Comparison of ENCODE assay signal across 17 mouse cellular contexts in the genomic region with DNA sequence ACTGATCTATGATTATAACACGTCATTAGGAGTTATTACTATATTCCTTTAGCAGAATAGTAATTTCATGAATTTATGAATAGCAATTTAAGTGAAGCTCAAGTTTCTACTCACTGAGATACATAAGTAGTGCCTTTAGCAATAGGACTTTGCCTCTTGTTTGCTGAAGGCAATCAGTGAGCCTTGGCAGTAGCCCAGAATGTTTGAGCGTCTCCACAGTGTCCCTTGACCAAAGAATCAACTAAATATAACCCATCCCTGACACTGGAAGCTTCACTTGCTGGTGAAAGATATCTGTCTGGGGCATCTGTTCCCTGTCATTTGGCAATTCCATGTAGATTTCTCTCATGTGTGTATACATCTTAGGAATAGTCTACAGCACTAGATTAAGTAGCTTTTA.
A peak's percentile ranks its signal among the peaks of the same experiment; 100 is the strongest.
DNase-seq lines count a peak whose midpoint lies in the region; ATAC-seq and TF ChIP-seq lines count a peak whose summit lies in the region.
"Had no signal": no experiment of that assay in that cellular context is flagged by ENCODE, and none has a peak within 500 bp of the region (broad histone marks: within the 10 kb centered on the region; RNA-seq: fewer than 3 reads in every experiment).

No protein-coding gene starts in this region.

- H3K27me3 ChIP-seq in kidney, embryonic 14.5 days (ENCODE audit: control insufficient read depth, insufficient read depth, low read length), result no peaks in the 10 kb centered on the region
- no peaks in the 10 kb centered on the region for H3K27me3 ChIP-seq in lung, postnatal 0 days (replicated peaks; ENCODE audit: insufficient read depth, low read length)
- H3K27me3 ChIP-seq: hindbrain, embryonic 12.5 days; intestine, embryonic 15.5 days; limb, embryonic 13.5 days; midbrain, embryonic 13.5 days had no signal

- TF ChIP-seq EP300 in lung, postnatal 0 days (IDR thresholded peaks at IDR 0.05), result no peak

- ATAC-seq in kidney, embryonic 14.5 days (ENCODE audit: low FRiP score, low TSS enrichment), result no peak
- ATAC-seq in lung, postnatal 0 days, result no peak
- ATAC-seq: forebrain, embryonic 14.5 days; intestine, embryonic 15.5 days; midbrain, embryonic 13.5 days had no signal

- 0 out of 2 replicates have a peak, but pooled peaks cover 3% of the 10 kb centered on the region for H3K9me3 ChIP-seq in kidney, embryonic 14.5 days (ENCODE audit: control insufficient read depth, low read length)
- H3K9me3 ChIP-seq in lung, postnatal 0 days (ENCODE audit: low read length), result no peaks in the 10 kb centered on the region
- H3K9me3 ChIP-seq: intestine, embryonic 15.5 days; midbrain, embryonic 13.5 days had no signal

- WGBS in kidney, embryonic 14.5 days, result 80% methylated on average over 2 of the region's 2 CpGs
- WGBS in lung, postnatal 0 days, result 44% methylated on average over 2 of the region's 2 CpGs
- WGBS in lung, adult 2 months, result 54% methylated on average over 2 of the region's 2 CpGs

- no peaks in the 10 kb centered on the region for H3K4me1 ChIP-seq in kidney, embryonic 14.5 days (ENCODE audit: control insufficient read depth, insufficient read depth, low read length)
- no peaks in the 10 kb centered on the region for H3K4me1 ChIP-seq in lung, postnatal 0 days (ENCODE audit: insufficient read depth, low read depth, low read length)
- peaks cover 6% of the 10 kb centered on the region for H3K4me1 ChIP-seq in lung, adult 2 months (ENCODE audit: control insufficient read depth, insufficient read depth, low read length)
- H3K4me1 ChIP-seq: hindbrain, embryonic 12.5 days; intestine, embryonic 15.5 days; midbrain, embryonic 13.5 days had no signal

- H3K4me2 ChIP-seq in kidney, embryonic 14.5 days (replicated peaks; ENCODE audit: low read depth, low read length), result no peak overlapping the region
- no peak overlapping the region for H3K4me2 ChIP-seq in lung, postnatal 0 days (replicated peaks; ENCODE audit: low read depth, low read length)
- H3K4me2 ChIP-seq: hindbrain, embryonic 12.5 days; intestine, embryonic 15.5 days; limb, embryonic 13.5 days; midbrain, embryonic 13.5 days had no signal

- TF ChIP-seq POLR2A in lung, adult 2 months (IDR thresholded peaks at IDR 0.05; ENCODE audit: borderline replicate concordance, extremely low read depth, low read depth, low read length), result no peak

- peak; percentile 32 to 40 for DNase-seq in kidney, adult 8-10 months
- peak; percentile 42 for DNase-seq in lung, postnatal 0 days (ENCODE audit: low spot score)
- no peak for DNase-seq in lung, adult 2 months
- DNase-seq in heart, adult 9 months (ENCODE audit: low spot score in 2 of 2), result peak; percentile 43 to 63
- DNase-seq in skeletal muscle tissue, adult 2 months (ENCODE audit: low read depth, low spot score), result peak; percentile 60
- no peak for DNase-seq in spleen, postnatal 36 days (ENCODE audit: low spot score in 2 of 2)
- DNase-seq: adrenal gland, postnatal 14 days; embryo, embryonic 11 days; thymus, postnatal 14 days had no signal

- H3K36me3 ChIP-seq in kidney, embryonic 14.5 days (ENCODE audit: control insufficient read depth, insufficient read depth, low read length), result peaks cover 11% of the 10 kb centered on the region; the same call in 1 of the 2 replicates
- H3K36me3 ChIP-seq in lung, postnatal 0 days (ENCODE audit: insufficient read depth, low read length), result peaks cover 10% of the 10 kb centered on the region; the same call in 1 of the 2 replicates

- no peak overlapping the region for H3K4me3 ChIP-seq in kidney, embryonic 14.5 days (ENCODE audit: low read length)
- H3K4me3 ChIP-seq in lung, postnatal 0 days (ENCODE audit: low read depth, low read length), result no peak overlapping the region
- H3K4me3 ChIP-seq in lung, adult 2 months (replicated peaks; ENCODE audit: extremely low read depth, low read depth, low read length), result no peak overlapping the region
- H3K4me3 ChIP-seq: hindbrain, embryonic 12.5 days; intestine, embryonic 15.5 days; limb, embryonic 13.5 days; midbrain, embryonic 13.5 days; myocyte had no signal

- no peak overlapping the region for H3K27ac ChIP-seq in kidney, embryonic 14.5 days (ENCODE audit: low read depth, low read length)
- H3K27ac ChIP-seq in lung, postnatal 0 days (ENCODE audit: low read length), result no peak overlapping the region
- H3K27ac ChIP-seq: hindbrain, embryonic 12.5 days; intestine, embryonic 15.5 days; limb, embryonic 13.5 days; macrophage; midbrain, embryonic 13.5 days had no signal

- TF ChIP-seq CTCF in lung, postnatal 0 days (IDR thresholded peaks at IDR 0.05), result no peak
- TF ChIP-seq CTCF in lung, adult 2 months (IDR thresholded peaks at IDR 0.05; ENCODE audit: insufficient read depth, low read length), result no peak

- H3K9ac ChIP-seq in kidney, embryonic 14.5 days (ENCODE audit: low read depth, low read length), result no peak overlapping the region
- H3K9ac ChIP-seq in lung, postnatal 0 days (replicated peaks; ENCODE audit: low read depth), result no peak overlapping the region
- H3K9ac ChIP-seq: hindbrain, embryonic 12.5 days; intestine, embryonic 15.5 days; limb, embryonic 13.5 days; midbrain, embryonic 13.5 days had no signal

Comparison
In these comparisons a context has a peak if more than half of its experiments do, and no peak if none do; other contexts are left out.
1. DNase-seq: peak in kidney, adult 8-10 months (2 of 2), lung, postnatal 0 days (single experiment), heart, adult 9 months (2 of 2) and skeletal muscle tissue, adult 2 months (single experiment); none in lung, adult 2 months (single experiment) and spleen, postnatal 36 days (0 of 2).